Mouse (Mus musculus): Measurements from ENCODE around the gene E130308A19Rik.

GRCm38 (mm10) chr4:59765385-59766005 lies 139.5 kb downstream of the E130308A19Rik start:
- TF ChIP-seq POLR2A (IDR thresholded peaks at IDR 0.05; ENCODE audit: borderline replicate concordance, extremely low read depth, insufficient read depth, insufficient read length, poor library complexity, severe bottlenecking) (no peak), CTCF (IDR thresholded peaks at IDR 0.05; ENCODE audit: borderline replicate concordance, extremely low read depth, insufficient read depth, insufficient read length) (no peak)

All from brain, embryonic 14.5 days (tissue).